8 mouse cellular contexts compared by ENCODE assay signal in genomic region chr7:68129077-68129511, GRCm38 (mm10).
DNase-seq lines count a peak whose midpoint lies in the region; ATAC-seq lines count a peak whose summit lies in the region.

No protein-coding gene starts in this region.

- peak overlapping the region; percentile 59 for H3K4me3 ChIP-seq in hindbrain, embryonic 13.5 days

- no peaks in the 10 kb centered on the region for H3K27me3 ChIP-seq in hindbrain, embryonic 13.5 days

- DNase-seq in Muller cell, postnatal 12 days (ENCODE audit: inconsistent ontology term): peak; percentile 96
- peak; percentile 99 for DNase-seq in cerebellum, adult 9-11 months
- DNase-seq in frontal cortex, postnatal 10 days (ENCODE audit: low spot score in 2 of 2): peak; percentile 97 to 99
- DNase-seq in layer of hippocampus, postnatal 25 days (ENCODE audit: extremely low spot score in 1 of 2, low spot score in 1 of 2): peak; percentile 95 to 98
- peak; percentile 98 for DNase-seq in lung, postnatal 25 days (ENCODE audit: low spot score)
- peak; percentile 99 for DNase-seq in retina, embryonic 14.5 days (ENCODE audit: low spot score)
- DNase-seq in thymus, postnatal 4 days: peak; percentile 96

- H3K36me3 ChIP-seq in hindbrain, embryonic 13.5 days: no peaks in the 10 kb centered on the region

- peak overlapping the region; percentile 78 for H3K4me2 ChIP-seq in hindbrain, embryonic 13.5 days

- H3K4me1 ChIP-seq in hindbrain, embryonic 13.5 days (replicated peaks): peaks cover 74% of the 10 kb centered on the region

- H3K27ac ChIP-seq in hindbrain, embryonic 13.5 days: peak overlapping the region; percentile 98

- H3K9me3 ChIP-seq in hindbrain, embryonic 13.5 days: no peaks in the 10 kb centered on the region

- ATAC-seq in hindbrain, embryonic 13.5 days (ENCODE audit: low FRiP score): peak; percentile 94

- 1% methylated on average over 19 of the region's 19 CpGs for WGBS in hindbrain, embryonic 13.5 days

- H3K9ac ChIP-seq in hindbrain, embryonic 13.5 days: peak overlapping the region; percentile 79

Comparison
In these comparisons a context has a peak if more than half of its experiments do, and no peak if none do; other contexts are left out.
1. Peak in every context shown above with its lines: DNase-seq, ATAC-seq, H3K4me3 ChIP-seq and H3K27ac ChIP-seq.